Mouse (Mus musculus) left cerebral cortex, adult 11 months (tissue): Measurements from ENCODE around the gene Proser3.
"Not testable (repeated sequence)": the region's sequence is repeated elsewhere in the genome, so short reads cannot be mapped to it uniquely, and the experiment has no call there.

ENCODE experiments used
- DNase-seq: peaks from one replicate; pipeline ENCODE4 v3.0.0; 2022; ENCODE audit warnings: low spot score

Gene Proser3

GRCm38 (mm10) chr7:30544327-30544726, 7.8 kb downstream of the Proser3 start:
- no peak for DNase-seq

GRCm38 (mm10) chr7:30540572-30540971, 11.5 kb downstream of the Proser3 start:
- DNase-seq, result no peak

GRCm38 (mm10) chr7:30534633-30535577, 17.2 kb downstream of the Proser3 start, which contains the start of gene Arhgap33:
Gene Arhgap33 (minus strand): TSS chr7:30535060.
- peak; percentile 96 for DNase-seq

- DNase-seq, result no peak
Observed at GRCm38 (mm10) chr7:30533941-30534632, 18.0 kb downstream of the Proser3 start.

- DNase-seq, result no peak
Observed at GRCm38 (mm10) chr7:30532931-30533330, 19.2 kb downstream of the Proser3 start.

GRCm38 (mm10) chr7:30531291-30531815, 20.7 kb downstream of the Proser3 start:
- peak; percentile 64 for DNase-seq

GRCm38 (mm10) chr7:30526981-30527380, 25.1 kb downstream of the Proser3 start:
- DNase-seq, result no peak

- no peak for DNase-seq
Observed at GRCm38 (mm10) chr7:30526399-30526798, 25.7 kb downstream of the Proser3 start.

GRCm38 (mm10) chr7:30525954-30526353, 26.1 kb downstream of the Proser3 start:
- no peak for DNase-seq

GRCm38 (mm10) chr7:30524487-30524886, 27.6 kb downstream of the Proser3 start:
- DNase-seq, result no peak

- no peak for DNase-seq
Observed at GRCm38 (mm10) chr7:30522871-30523270, 29.2 kb downstream of the Proser3 start.

GRCm38 (mm10) chr7:30520856-30521255, 31.2 kb downstream of the Proser3 start:
- no peak for DNase-seq

- DNase-seq, result no peak
Observed at GRCm38 (mm10) chr7:30520396-30520795, 31.7 kb downstream of the Proser3 start.

GRCm38 (mm10) chr7:30518325-30518724, 33.8 kb downstream of the Proser3 start:
- DNase-seq, result no peak

GRCm38 (mm10) chr7:30515003-30515760, 36.9 kb downstream of the Proser3 start:
- no peak for DNase-seq

GRCm38 (mm10) chr7:30508061-30508460, 44.0 kb downstream of the Proser3 start:
- no peak for DNase-seq

GRCm38 (mm10) chr7:30501159-30501558, 50.9 kb downstream of the Proser3 start:
- not testable (repeated sequence) for DNase-seq

- not testable (repeated sequence) for DNase-seq
Observed at GRCm38 (mm10) chr7:30495506-30496042, 56.5 kb downstream of the Proser3 start.

GRCm38 (mm10) chr7:30493401-30493931, 58.6 kb downstream of the Proser3 start, which contains the start of gene Prodh2:
Gene Prodh2 (plus strand): TSS chr7:30493622.
- no peak for DNase-seq

GRCm38 (mm10) chr7:30492765-30493164, 59.3 kb downstream of the Proser3 start:
- DNase-seq, result peak; percentile 25

- no peak for DNase-seq
Observed at GRCm38 (mm10) chr7:30490957-30491307, 61.2 kb downstream of the Proser3 start.
